ENCODE assay signal across 17 mouse cellular contexts in genomic region chr6:124907767-124908166, GRCm38 (mm10). TPM values are rescaled to one million over a fixed set of nuclear protein-coding genes. Genes with fewer than 3 reads are reported as not detected.
"Had no signal": no experiment of that assay in that cellular context is flagged by ENCODE, and none has a peak within 500 bp of the region (broad histone marks: within the 10 kb centered on the region; RNA-seq: fewer than 3 reads in every experiment).

No protein-coding gene starts in this region.

- DNase-seq: kidney, postnatal 25 days; layer of hippocampus, adult 9-11 months; liver, embryonic 13.5 days; lung, adult 2 months; lung, postnatal 14 days; lung, postnatal 4 days; midbrain, embryonic 14.5 days; right cerebral cortex, adult 18-20 months; right cerebral cortex, postnatal 14 days; thymus, adult 18-20 months; thymus, postnatal 14 days; thymus, postnatal 4 days had no signal

RNA-seq across cellular contexts. Expression of gene Cd4, which starts 19.7 kb away (rescaled TPM):
- total RNA-seq: megakaryocyte-erythroid progenitor cell, adult 5-6 weeks had no signal
- polyA plus RNA-seq: kidney, embryonic 14.5 days; limb, embryonic 11.5 days; liver, embryonic 13.5 days; midbrain, embryonic 11.5 days had no signal

RNA-seq across cellular contexts. Expression of gene Gpr162, which starts 44.0 kb away (rescaled TPM):
- total RNA-seq: megakaryocyte progenitor cell, adult 5-6 weeks; megakaryocyte-erythroid progenitor cell, adult 5-6 weeks had no signal
